14 mouse cellular contexts compared by ENCODE assay signal in the genomic region with DNA sequence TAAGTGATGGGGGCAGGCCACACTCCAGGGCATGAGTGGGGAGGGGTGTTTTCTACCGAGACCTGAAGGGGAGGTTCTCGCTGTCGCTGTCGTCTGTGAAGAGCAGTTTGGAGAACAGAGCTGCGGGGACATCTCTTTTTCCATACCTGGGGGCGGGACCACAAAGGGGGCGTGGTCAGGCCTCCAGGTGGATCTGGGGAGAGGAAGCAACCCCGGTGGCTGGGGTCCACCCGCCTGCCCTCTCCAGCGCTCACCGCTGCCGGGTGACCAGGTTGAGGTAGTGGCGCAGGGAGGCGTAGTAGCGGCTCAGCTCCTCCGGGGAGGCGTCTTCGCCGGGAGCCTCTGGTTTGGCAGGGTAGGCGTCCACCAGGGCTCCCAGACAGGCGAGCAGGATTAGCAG. TPM values are rescaled to one million over a fixed set of nuclear protein-coding genes. Genes with fewer than 3 reads are reported as not detected.
A peak's percentile ranks its signal among the peaks of the same experiment; 100 is the strongest.
DNase-seq lines count a peak whose midpoint lies in the region; ATAC-seq and TF ChIP-seq lines count a peak whose summit lies in the region.
"Had no signal": no experiment of that assay in that cellular context is flagged by ENCODE, and none has a peak within 500 bp of the region (broad histone marks: within the 10 kb centered on the region; RNA-seq: fewer than 3 reads in every experiment).

No protein-coding gene starts in this region.

- H3K4me1 ChIP-seq in hindbrain, embryonic 12.5 days, result peaks cover 7% of the 10 kb centered on the region; the same call in 1 of the 2 replicates
- no peaks in the 10 kb centered on the region for H3K4me1 ChIP-seq in hindbrain, postnatal 0 days (ENCODE audit: insufficient read depth, low read length)
- H3K4me1 ChIP-seq in midbrain, embryonic 12.5 days, result peaks cover 3% of the 10 kb centered on the region; the same call in 1 of the 2 replicates
- peaks cover 5% of the 10 kb centered on the region for H3K4me1 ChIP-seq in midbrain, embryonic 11.5 days (ENCODE audit: control insufficient read depth, insufficient read depth, low read length)
- H3K4me1 ChIP-seq in embryonic facial prominence, embryonic 15.5 days, result peaks cover 12% of the 10 kb centered on the region
- peaks cover 9% of the 10 kb centered on the region; the same call in 1 of the 2 replicates for H3K4me1 ChIP-seq in stomach, embryonic 15.5 days

- no peak overlapping the region; the same call in 1 of the 2 replicates for H3K9ac ChIP-seq in hindbrain, embryonic 12.5 days
- H3K9ac ChIP-seq in hindbrain, postnatal 0 days (replicated peaks; ENCODE audit: low read length), result no peak overlapping the region
- no peak overlapping the region for H3K9ac ChIP-seq in midbrain, embryonic 12.5 days (replicated peaks)
- no peak overlapping the region for H3K9ac ChIP-seq in midbrain, embryonic 11.5 days (ENCODE audit: low read length)
- H3K9ac ChIP-seq in embryonic facial prominence, embryonic 15.5 days, result no peak overlapping the region
- no peak overlapping the region for H3K9ac ChIP-seq in stomach, embryonic 15.5 days
- H3K9ac ChIP-seq: neural tube, embryonic 13.5 days had no signal

- WGBS in hindbrain, embryonic 12.5 days, result 2% methylated on average over 21 of the region's 21 CpGs
- WGBS in hindbrain, postnatal 0 days, result 2% methylated on average over 21 of the region's 21 CpGs
- WGBS in midbrain, embryonic 12.5 days, result 4% methylated on average over 21 of the region's 21 CpGs
- 1% methylated on average over 21 of the region's 21 CpGs for WGBS in midbrain, embryonic 11.5 days
- WGBS in embryonic facial prominence, embryonic 15.5 days, result 1% methylated on average over 21 of the region's 21 CpGs
- 3% methylated on average over 21 of the region's 21 CpGs for WGBS in stomach, embryonic 15.5 days

- H3K27me3 ChIP-seq in hindbrain, embryonic 12.5 days, result peaks cover 77% of the 10 kb centered on the region
- peaks cover 50% of the 10 kb centered on the region for H3K27me3 ChIP-seq in hindbrain, postnatal 0 days (ENCODE audit: insufficient read depth, low read length)
- peaks cover 72% of the 10 kb centered on the region for H3K27me3 ChIP-seq in midbrain, embryonic 12.5 days
- H3K27me3 ChIP-seq in midbrain, embryonic 11.5 days (ENCODE audit: control insufficient read depth, insufficient read depth, low read length), result peaks cover 43% of the 10 kb centered on the region
- H3K27me3 ChIP-seq in embryonic facial prominence, embryonic 15.5 days, result peaks cover 64% of the 10 kb centered on the region
- H3K27me3 ChIP-seq in stomach, embryonic 15.5 days (replicated peaks), result peaks cover 56% of the 10 kb centered on the region

- H3K4me3 ChIP-seq in hindbrain, embryonic 12.5 days, result 0 out of 2 replicates have a peak overlapping the region, but pooled peaks have one; percentile 4
- no peak overlapping the region for H3K4me3 ChIP-seq in hindbrain, postnatal 0 days (ENCODE audit: low read length)
- H3K4me3 ChIP-seq in midbrain, embryonic 12.5 days, result 0 out of 2 replicates have a peak overlapping the region, but pooled peaks have one; percentile 9
- no peak overlapping the region for H3K4me3 ChIP-seq in midbrain, embryonic 11.5 days (ENCODE audit: low read depth, low read length)
- peak overlapping the region; percentile 9; the same call in 1 of the 2 replicates for H3K4me3 ChIP-seq in embryonic facial prominence, embryonic 15.5 days (replicated peaks)
- H3K4me3 ChIP-seq in stomach, embryonic 15.5 days (replicated peaks), result peak overlapping the region; percentile 19
- H3K4me3 ChIP-seq: neural tube, embryonic 13.5 days had no signal

- no peaks in the 10 kb centered on the region for H3K36me3 ChIP-seq in hindbrain, embryonic 12.5 days
- H3K36me3 ChIP-seq in hindbrain, postnatal 0 days (ENCODE audit: insufficient read depth, low read length), result no peaks in the 10 kb centered on the region
- no peaks in the 10 kb centered on the region for H3K36me3 ChIP-seq in midbrain, embryonic 12.5 days
- no peaks in the 10 kb centered on the region for H3K36me3 ChIP-seq in midbrain, embryonic 11.5 days (ENCODE audit: control insufficient read depth, insufficient read depth, low read length)
- H3K36me3 ChIP-seq in embryonic facial prominence, embryonic 15.5 days, result no peaks in the 10 kb centered on the region
- no peaks in the 10 kb centered on the region for H3K36me3 ChIP-seq in stomach, embryonic 15.5 days
- H3K36me3 ChIP-seq: G1E; neural tube, embryonic 13.5 days had no signal

- no peak for TF ChIP-seq CTCF in hindbrain, postnatal 0 days (IDR thresholded peaks at IDR 0.05; ENCODE audit: low read depth)

- no peak overlapping the region for H3K27ac ChIP-seq in hindbrain, embryonic 12.5 days
- H3K27ac ChIP-seq in hindbrain, postnatal 0 days, result no peak overlapping the region
- H3K27ac ChIP-seq in midbrain, embryonic 12.5 days (replicated peaks), result no peak overlapping the region
- H3K27ac ChIP-seq in midbrain, embryonic 11.5 days (ENCODE audit: low read depth, low read length), result no peak overlapping the region
- no peak overlapping the region for H3K27ac ChIP-seq in embryonic facial prominence, embryonic 15.5 days (replicated peaks)
- no peak overlapping the region for H3K27ac ChIP-seq in stomach, embryonic 15.5 days
- H3K27ac ChIP-seq: neural tube, embryonic 13.5 days had no signal

- ATAC-seq in hindbrain, embryonic 12.5 days (ENCODE audit: low FRiP score), result no peak
- no peak for ATAC-seq in hindbrain, postnatal 0 days
- ATAC-seq in midbrain, embryonic 12.5 days (ENCODE audit: low FRiP score, low read depth), result no peak
- no peak for ATAC-seq in midbrain, embryonic 11.5 days (ENCODE audit: low FRiP score)
- ATAC-seq in embryonic facial prominence, embryonic 15.5 days (ENCODE audit: insufficient number of reproducible peaks, low FRiP score, low TSS enrichment, low read depth), result no peak
- no peak for ATAC-seq in stomach, embryonic 15.5 days (ENCODE audit: insufficient read depth, low FRiP score, low read depth)
- ATAC-seq in megakaryocyte progenitor cell, adult 5-6 weeks (replicated peaks; ENCODE audit: poor library complexity), result no peak

- no peaks in the 10 kb centered on the region for H3K9me3 ChIP-seq in hindbrain, embryonic 12.5 days (replicated peaks)
- H3K9me3 ChIP-seq in hindbrain, postnatal 0 days (ENCODE audit: low read length), result no peaks in the 10 kb centered on the region
- no peaks in the 10 kb centered on the region for H3K9me3 ChIP-seq in midbrain, embryonic 12.5 days
- H3K9me3 ChIP-seq in midbrain, embryonic 11.5 days (ENCODE audit: control insufficient read depth, low read length), result no peaks in the 10 kb centered on the region
- H3K9me3 ChIP-seq in embryonic facial prominence, embryonic 15.5 days (replicated peaks), result no peaks in the 10 kb centered on the region
- H3K9me3 ChIP-seq in stomach, embryonic 15.5 days, result no peaks in the 10 kb centered on the region
- H3K9me3 ChIP-seq: G1E; neural tube, embryonic 13.5 days had no signal

- no peak for DNase-seq in hindbrain, postnatal 0 days (ENCODE audit: low spot score)
- DNase-seq in midbrain, embryonic 11.5 days (ENCODE audit: low spot score, missing footprints), result no peak
- DNase-seq in spleen, postnatal 36 days (ENCODE audit: low spot score in 2 of 2), result no peak
- DNase-seq: lung, postnatal 36 days; thymus, postnatal 36 days had no signal

- peak overlapping the region; percentile 19; the same call in 1 of the 2 replicates for H3K4me2 ChIP-seq in hindbrain, embryonic 12.5 days (replicated peaks)
- no peak overlapping the region for H3K4me2 ChIP-seq in hindbrain, postnatal 0 days (ENCODE audit: low read depth, low read length)
- no peak overlapping the region for H3K4me2 ChIP-seq in midbrain, embryonic 12.5 days (replicated peaks)
- H3K4me2 ChIP-seq in midbrain, embryonic 11.5 days, result no peak overlapping the region
- H3K4me2 ChIP-seq in embryonic facial prominence, embryonic 15.5 days (replicated peaks), result peak overlapping the region; percentile 24
- H3K4me2 ChIP-seq in stomach, embryonic 15.5 days, result peak overlapping the region; percentile 43
- H3K4me2 ChIP-seq: neural tube, embryonic 13.5 days had no signal

RNA-seq across cellular contexts. Expression of a gene that starts 0.7 kb away (rescaled TPM):
- 3.3 and 5.5 TPM in 2 replicates for polyA plus RNA-seq in hindbrain, embryonic 12.5 days (2016; fragmentation: Nextera tagmentation; extraction: Ambion mirVana)
- total RNA-seq in hindbrain, postnatal 0 days (2014; rRNA removed), result 25.8 and 42.9 TPM in 2 replicates
- 5.7 and 9.5 TPM in 2 replicates for polyA plus RNA-seq in hindbrain, postnatal 0 days (2015; fragmentation: Nextera tagmentation; extraction: Ambion mirVana)
- not detected in 2 replicates for polyA plus RNA-seq in midbrain, embryonic 12.5 days (2016; fragmentation: Nextera tagmentation; extraction: Ambion mirVana)
- polyA plus RNA-seq in midbrain, embryonic 11.5 days (2014; fragmentation: Nextera tagmentation; extraction: Ambion mirVana), result 0.44 TPM in 1 of 2 replicates, not detected in the other
- not detected in 2 replicates for polyA plus RNA-seq in embryonic facial prominence, embryonic 15.5 days (2015; fragmentation: Nextera tagmentation; extraction: Ambion mirVana)
- polyA plus RNA-seq in stomach, embryonic 15.5 days (2015; fragmentation: Nextera tagmentation; extraction: Ambion mirVana), result 65.1 and 89.6 TPM in 2 replicates
- total RNA-seq in megakaryocyte progenitor cell, adult 5-6 weeks (2015), result not detected in 2 replicates
- total RNA-seq in megakaryocyte progenitor cell, adult 5-6 weeks (2017), result not detected in 2 replicates
- total RNA-seq: G1E; layer of hippocampus, postnatal 14 days had no signal
- polyA plus RNA-seq: frontal cortex, adult 2 months; G1E; neural tube, embryonic 13.5 days had no signal

RNA-seq across cellular contexts. Expression of a gene that starts 5.8 kb away (rescaled TPM):
- polyA plus RNA-seq in hindbrain, embryonic 12.5 days (2016; fragmentation: Nextera tagmentation; extraction: Ambion mirVana), result not detected in 2 replicates
- not detected in 2 replicates for total RNA-seq in hindbrain, postnatal 0 days (2014; rRNA removed)
- polyA plus RNA-seq in hindbrain, postnatal 0 days (2015; fragmentation: Nextera tagmentation; extraction: Ambion mirVana), result not detected in 2 replicates
- polyA plus RNA-seq in midbrain, embryonic 12.5 days (2016; fragmentation: Nextera tagmentation; extraction: Ambion mirVana), result not detected in 2 replicates
- not detected in 2 replicates for polyA plus RNA-seq in midbrain, embryonic 11.5 days (2014; fragmentation: Nextera tagmentation; extraction: Ambion mirVana)
- not detected in 2 replicates for polyA plus RNA-seq in embryonic facial prominence, embryonic 15.5 days (2015; fragmentation: Nextera tagmentation; extraction: Ambion mirVana)
- polyA plus RNA-seq in stomach, embryonic 15.5 days (2015; fragmentation: Nextera tagmentation; extraction: Ambion mirVana), result 4.8 and 7.6 TPM in 2 replicates
- not detected in 2 replicates for total RNA-seq in megakaryocyte progenitor cell, adult 5-6 weeks (2015)
- not detected in 2 replicates for total RNA-seq in megakaryocyte progenitor cell, adult 5-6 weeks (2017)
- total RNA-seq: G1E; layer of hippocampus, postnatal 14 days had no signal
- polyA plus RNA-seq: frontal cortex, adult 2 months; neural tube, embryonic 13.5 days had no signal

RNA-seq across cellular contexts. Expression of a gene that starts 18.6 kb away (rescaled TPM):
- polyA plus RNA-seq in hindbrain, embryonic 12.5 days (2016; fragmentation: Nextera tagmentation; extraction: Ambion mirVana), result 22.0 and 24.1 TPM in 2 replicates
- total RNA-seq in hindbrain, postnatal 0 days (2014; rRNA removed), result 49.0 and 49.9 TPM in 2 replicates
- polyA plus RNA-seq in hindbrain, postnatal 0 days (2015; fragmentation: Nextera tagmentation; extraction: Ambion mirVana), result 25.5 and 26.0 TPM in 2 replicates
- polyA plus RNA-seq in midbrain, embryonic 12.5 days (2016; fragmentation: Nextera tagmentation; extraction: Ambion mirVana), result 21.7 and 23.3 TPM in 2 replicates
- 9.4 and 10.8 TPM in 2 replicates for polyA plus RNA-seq in midbrain, embryonic 11.5 days (2014; fragmentation: Nextera tagmentation; extraction: Ambion mirVana)
- 7.0 and 10.7 TPM in 2 replicates for polyA plus RNA-seq in embryonic facial prominence, embryonic 15.5 days (2015; fragmentation: Nextera tagmentation; extraction: Ambion mirVana)
- polyA plus RNA-seq in stomach, embryonic 15.5 days (2015; fragmentation: Nextera tagmentation; extraction: Ambion mirVana), result 6.8 and 8.8 TPM in 2 replicates
- total RNA-seq in megakaryocyte progenitor cell, adult 5-6 weeks (2015), result 0.22 and 0.24 TPM in 2 replicates
- 0.08 and 0.71 TPM in 2 replicates for total RNA-seq in megakaryocyte progenitor cell, adult 5-6 weeks (2017)

RNA-seq across cellular contexts. Expression of a gene that starts 38.4 kb away (rescaled TPM):
- 0.14 TPM in 1 of 2 replicates, not detected in the other for polyA plus RNA-seq in hindbrain, embryonic 12.5 days (2016; fragmentation: Nextera tagmentation; extraction: Ambion mirVana)
- not detected in 2 replicates for total RNA-seq in hindbrain, postnatal 0 days (2014; rRNA removed)
- polyA plus RNA-seq in hindbrain, postnatal 0 days (2015; fragmentation: Nextera tagmentation; extraction: Ambion mirVana), result 0.09 and 0.14 TPM in 2 replicates
- polyA plus RNA-seq in midbrain, embryonic 12.5 days (2016; fragmentation: Nextera tagmentation; extraction: Ambion mirVana), result not detected in 2 replicates
- polyA plus RNA-seq in midbrain, embryonic 11.5 days (2014; fragmentation: Nextera tagmentation; extraction: Ambion mirVana), result not detected in 2 replicates
- polyA plus RNA-seq in embryonic facial prominence, embryonic 15.5 days (2015; fragmentation: Nextera tagmentation; extraction: Ambion mirVana), result 0.98 and 1.7 TPM in 2 replicates
- 6.2 and 6.5 TPM in 2 replicates for polyA plus RNA-seq in stomach, embryonic 15.5 days (2015; fragmentation: Nextera tagmentation; extraction: Ambion mirVana)
- 0.29 and 0.39 TPM in 2 replicates for total RNA-seq in megakaryocyte progenitor cell, adult 5-6 weeks (2015)
- 0.20 TPM in 1 of 2 replicates, not detected in the other for total RNA-seq in megakaryocyte progenitor cell, adult 5-6 weeks (2017)
- total RNA-seq: G1E; layer of hippocampus, postnatal 14 days had no signal
- polyA plus RNA-seq: G1E; neural tube, embryonic 13.5 days had no signal

RNA-seq across cellular contexts. Expression of a gene that starts 49.3 kb away (rescaled TPM):
- 37.9 and 40.4 TPM in 2 replicates for polyA plus RNA-seq in hindbrain, embryonic 12.5 days (2016; fragmentation: Nextera tagmentation; extraction: Ambion mirVana)
- 37.4 and 45.4 TPM in 2 replicates for total RNA-seq in hindbrain, postnatal 0 days (2014; rRNA removed)
- polyA plus RNA-seq in hindbrain, postnatal 0 days (2015; fragmentation: Nextera tagmentation; extraction: Ambion mirVana), result 40.6 and 42.5 TPM in 2 replicates
- polyA plus RNA-seq in midbrain, embryonic 12.5 days (2016; fragmentation: Nextera tagmentation; extraction: Ambion mirVana), result 33.9 and 38.5 TPM in 2 replicates
- 33.5 and 35.9 TPM in 2 replicates for polyA plus RNA-seq in midbrain, embryonic 11.5 days (2014; fragmentation: Nextera tagmentation; extraction: Ambion mirVana)
- 39.4 and 39.9 TPM in 2 replicates for polyA plus RNA-seq in embryonic facial prominence, embryonic 15.5 days (2015; fragmentation: Nextera tagmentation; extraction: Ambion mirVana)
- polyA plus RNA-seq in stomach, embryonic 15.5 days (2015; fragmentation: Nextera tagmentation; extraction: Ambion mirVana), result 28.0 and 28.3 TPM in 2 replicates
- 8.1 and 11.5 TPM in 2 replicates for total RNA-seq in megakaryocyte progenitor cell, adult 5-6 weeks (2015)
- 14.9 and 17.5 TPM in 2 replicates for total RNA-seq in megakaryocyte progenitor cell, adult 5-6 weeks (2017)

Comparison
In these comparisons a context has a peak if more than half of its experiments do, and no peak if none do; other contexts are left out.
1. H3K4me2 ChIP-seq: peak in hindbrain, embryonic 12.5 days (single experiment), embryonic facial prominence, embryonic 15.5 days (single experiment) and stomach, embryonic 15.5 days (single experiment); none in hindbrain, postnatal 0 days (single experiment), midbrain, embryonic 12.5 days (single experiment) and midbrain, embryonic 11.5 days (single experiment).
2. H3K4me3 ChIP-seq: peak in hindbrain, embryonic 12.5 days (single experiment), midbrain, embryonic 12.5 days (single experiment), embryonic facial prominence, embryonic 15.5 days (single experiment) and stomach, embryonic 15.5 days (single experiment); none in hindbrain, postnatal 0 days (single experiment) and midbrain, embryonic 11.5 days (single experiment).